12 mouse cellular contexts compared by ENCODE assay signal in the genomic region with DNA sequence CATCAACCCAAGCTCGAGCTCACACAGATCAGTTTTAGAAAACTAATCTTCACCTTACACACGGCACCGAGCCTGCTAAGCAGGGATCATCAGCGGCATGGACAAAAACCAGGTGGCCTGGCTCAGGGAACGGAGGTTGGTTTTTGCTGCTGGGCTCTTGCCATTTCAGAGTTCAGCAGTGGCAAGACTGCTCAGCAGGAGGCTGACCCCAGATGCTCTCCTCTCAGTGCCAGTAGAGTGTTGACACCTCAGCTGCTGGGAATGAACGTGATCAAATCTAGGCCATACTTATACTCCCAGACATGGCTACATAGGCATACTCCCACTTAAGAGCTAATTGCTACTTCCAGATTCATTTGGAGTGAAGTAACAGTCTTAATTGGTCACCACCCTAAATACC.
DNase-seq lines count a peak whose midpoint lies in the region; ATAC-seq lines count a peak whose summit lies in the region.
"Had no signal": no experiment of that assay in that cellular context is flagged by ENCODE, and none has a peak within 500 bp of the region (broad histone marks: within the 10 kb centered on the region; RNA-seq: fewer than 3 reads in every experiment).

No protein-coding gene starts in this region.

- DNase-seq in heart, adult 11 months = peak; percentile 95
- no peak for DNase-seq in heart, postnatal 25 days (ENCODE audit: low spot score)
- peak; percentile 62 to 77 for DNase-seq in cerebellum, postnatal 25 days
- no peak for DNase-seq in urinary bladder, postnatal 4 days (ENCODE audit: low spot score in 2 of 2)
- no peak for DNase-seq in embryonic facial prominence, embryonic 10.5 days (ENCODE audit: low spot score)
- DNase-seq: thymus, adult 2 months had no signal

- peak overlapping the region; percentile 32; the same call in 1 of the 2 replicates for H3K27ac ChIP-seq in brown adipose tissue, adult 24 weeks (replicated peaks; ENCODE audit: low read depth, low read length)
- H3K27ac ChIP-seq in heart, embryonic 15.5 days = 0 out of 2 replicates have a peak overlapping the region, but pooled peaks have one; percentile 50
- H3K27ac ChIP-seq in neural tube, embryonic 15.5 days (replicated peaks) = no peak overlapping the region
- no peak overlapping the region for H3K27ac ChIP-seq in embryonic facial prominence, embryonic 10.5 days (replicated peaks)
- H3K27ac ChIP-seq: neural tube, embryonic 13.5 days had no signal

- H3K27me3 ChIP-seq in heart, embryonic 15.5 days = no peaks in the 10 kb centered on the region
- H3K27me3 ChIP-seq in neural tube, embryonic 15.5 days (replicated peaks) = no peaks in the 10 kb centered on the region; the same call in 1 of the 2 replicates
- no peaks in the 10 kb centered on the region for H3K27me3 ChIP-seq in embryonic facial prominence, embryonic 10.5 days (replicated peaks; ENCODE audit: low read depth, poor library complexity, severe bottlenecking)

- no peak overlapping the region for H3K9ac ChIP-seq in heart, embryonic 15.5 days
- no peak overlapping the region for H3K9ac ChIP-seq in neural tube, embryonic 15.5 days (replicated peaks)
- H3K9ac ChIP-seq: neural tube, embryonic 13.5 days had no signal

- peak; percentile 77 for ATAC-seq in heart, embryonic 15.5 days (replicated peaks; ENCODE audit: insufficient number of reproducible peaks, insufficient read depth, low FRiP score, low read depth)
- ATAC-seq in neural tube, embryonic 15.5 days (ENCODE audit: low FRiP score) = no peak
- ATAC-seq: forebrain, embryonic 16.5 days; midbrain, embryonic 16.5 days had no signal

- 38% methylated on average over 6 of the region's 6 CpGs for WGBS in heart, embryonic 15.5 days
- WGBS in neural tube, embryonic 15.5 days = 81% methylated on average over 6 of the region's 6 CpGs
- WGBS in embryonic facial prominence, embryonic 10.5 days = 74% methylated on average over 6 of the region's 6 CpGs

- H3K4me2 ChIP-seq in heart, embryonic 15.5 days = no peak overlapping the region
- no peak overlapping the region for H3K4me2 ChIP-seq in neural tube, embryonic 15.5 days
- H3K4me2 ChIP-seq: neural tube, embryonic 13.5 days had no signal

- peaks cover 45% of the 10 kb centered on the region for H3K4me1 ChIP-seq in brown adipose tissue, adult 24 weeks (ENCODE audit: control insufficient read depth, insufficient read depth, insufficient read length, low read length)
- peaks cover 41% of the 10 kb centered on the region for H3K4me1 ChIP-seq in heart, embryonic 15.5 days (replicated peaks)
- no peaks in the 10 kb centered on the region for H3K4me1 ChIP-seq in neural tube, embryonic 15.5 days
- H3K4me1 ChIP-seq in embryonic facial prominence, embryonic 10.5 days = peaks cover 20% of the 10 kb centered on the region

- no peaks in the 10 kb centered on the region for H3K9me3 ChIP-seq in heart, embryonic 15.5 days (replicated peaks)
- H3K9me3 ChIP-seq in neural tube, embryonic 15.5 days (replicated peaks) = no peaks in the 10 kb centered on the region
- H3K9me3 ChIP-seq in embryonic facial prominence, embryonic 10.5 days = no peaks in the 10 kb centered on the region
- H3K9me3 ChIP-seq: neural tube, embryonic 13.5 days had no signal

- no peak overlapping the region for H3K4me3 ChIP-seq in brown adipose tissue, adult 24 weeks (ENCODE audit: insufficient read depth, low read depth, low read length)
- no peak overlapping the region for H3K4me3 ChIP-seq in heart, embryonic 15.5 days
- no peak overlapping the region for H3K4me3 ChIP-seq in neural tube, embryonic 15.5 days (replicated peaks)
- no peak overlapping the region for H3K4me3 ChIP-seq in embryonic facial prominence, embryonic 10.5 days
- H3K4me3 ChIP-seq: neural tube, embryonic 13.5 days had no signal

- intact Hi-C loops in heart, postnatal 25 days (cut with DNase I) = no loop called here

- H3K36me3 ChIP-seq in heart, embryonic 15.5 days = no peaks in the 10 kb centered on the region
- H3K36me3 ChIP-seq in neural tube, embryonic 15.5 days = no peaks in the 10 kb centered on the region
- no peaks in the 10 kb centered on the region for H3K36me3 ChIP-seq in embryonic facial prominence, embryonic 10.5 days (replicated peaks)
- H3K36me3 ChIP-seq: neural tube, embryonic 13.5 days had no signal

Comparison
In these comparisons a context has a peak if more than half of its experiments do, and no peak if none do; other contexts are left out.
1. DNase-seq: peak in heart, adult 11 months (single experiment) and cerebellum, postnatal 25 days (2 of 2); none in heart, postnatal 25 days (single experiment), urinary bladder, postnatal 4 days (0 of 2) and embryonic facial prominence, embryonic 10.5 days (single experiment).
2. H3K27ac ChIP-seq: peak in brown adipose tissue, adult 24 weeks (single experiment) and heart, embryonic 15.5 days (single experiment); none in neural tube, embryonic 15.5 days (single experiment) and embryonic facial prominence, embryonic 10.5 days (single experiment).